Mouse (Mus musculus) layer of hippocampus, postnatal 36 days (tissue): Measurements from ENCODE around the gene Utp14b. TPM values are rescaled to one million over a fixed set of nuclear protein-coding genes. Genes with fewer than 3 reads are reported as not detected.

Experiments
- DNase-seq, 2 experiments: peaks; one replicate each; pipeline ENCODE4 v3.0.0; 2022
- total RNA-seq, 2 experiments: library from RNA; stranded (reverse); gene quantifications; 2 replicates each; pipeline ENCODE4 v1.2.3; 2021

Utp14b gene
- total RNA-seq, 2 experiments from 2014 or later: 22.5 to 25.7 TPM

DNA sequence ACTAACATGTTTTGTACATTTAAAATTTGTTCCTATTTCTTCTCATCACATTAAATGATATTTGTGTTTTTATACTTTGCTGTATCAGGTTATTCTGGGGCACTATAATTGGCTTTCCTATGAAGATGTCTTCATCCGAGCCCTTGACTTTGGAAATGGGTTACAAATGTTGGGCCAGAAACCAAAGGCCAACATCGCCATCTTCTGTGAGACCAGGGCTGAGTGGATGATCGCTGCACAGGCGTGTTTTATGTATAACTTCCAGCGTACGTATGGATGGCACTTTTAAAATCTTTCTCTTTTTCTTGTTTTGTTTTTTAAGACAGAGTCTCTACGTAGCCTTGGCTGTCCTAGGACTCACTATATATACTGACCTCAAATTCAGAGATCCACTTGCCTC is 30.3 kb downstream of the Utp14b start:
- DNase-seq: no peak

DNA sequence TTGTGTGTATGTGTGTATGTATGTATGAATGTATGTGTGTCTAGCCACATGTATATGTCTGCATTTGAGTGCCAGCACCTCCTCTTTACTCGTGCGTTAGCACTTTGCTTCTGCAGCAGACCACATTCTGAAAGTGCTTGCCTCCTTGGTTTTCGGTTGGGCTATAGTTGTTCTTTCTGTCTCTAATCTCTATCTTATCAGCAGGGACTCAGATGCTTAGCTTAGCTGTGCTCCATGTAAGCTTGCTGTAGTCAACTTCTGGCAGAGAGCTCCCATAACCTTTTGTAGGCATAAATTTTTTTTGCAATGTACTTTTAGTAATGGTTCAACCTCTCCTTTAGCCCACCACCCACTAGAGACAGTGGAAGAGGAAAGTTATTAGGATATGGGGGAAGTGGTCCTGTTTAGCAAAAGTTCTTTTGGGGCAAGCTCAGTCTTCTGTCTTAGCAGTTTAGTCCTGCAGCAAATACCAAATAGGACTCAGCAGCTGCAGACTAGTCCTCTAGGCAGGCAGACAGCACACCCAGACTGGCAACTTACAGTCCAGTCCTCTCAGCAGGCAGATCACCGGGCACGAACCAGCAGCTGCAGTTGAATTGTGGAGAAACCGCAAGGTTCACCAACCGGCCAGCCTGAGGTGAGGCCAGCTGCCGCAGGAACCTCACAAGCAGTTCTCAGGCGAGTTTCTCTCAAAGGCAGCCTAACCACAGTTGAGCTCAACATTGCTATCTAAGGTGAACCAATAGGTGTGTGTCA is 36.8 kb downstream of the Utp14b start:
- no peak for DNase-seq

DNA sequence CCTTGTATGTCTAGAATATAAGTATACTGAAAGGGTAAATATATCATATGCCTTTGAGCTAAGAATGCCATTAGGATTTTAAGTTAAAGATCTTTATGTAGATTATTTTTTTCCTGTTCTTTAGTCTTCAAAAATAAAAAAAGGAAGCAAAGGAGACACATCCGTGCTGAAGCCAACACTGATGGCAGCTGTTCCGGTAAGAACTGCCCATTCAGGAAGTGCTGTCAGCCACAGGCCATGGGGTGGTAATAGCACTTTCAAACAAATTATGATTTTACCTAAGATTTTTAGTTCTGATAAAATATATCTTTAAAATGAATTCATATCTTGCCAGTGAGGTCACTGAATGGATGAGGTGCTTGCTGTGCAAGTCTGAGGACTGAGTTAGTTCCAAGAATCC is 38.5 kb downstream of the Utp14b start:
- no peak for DNase-seq

DNA sequence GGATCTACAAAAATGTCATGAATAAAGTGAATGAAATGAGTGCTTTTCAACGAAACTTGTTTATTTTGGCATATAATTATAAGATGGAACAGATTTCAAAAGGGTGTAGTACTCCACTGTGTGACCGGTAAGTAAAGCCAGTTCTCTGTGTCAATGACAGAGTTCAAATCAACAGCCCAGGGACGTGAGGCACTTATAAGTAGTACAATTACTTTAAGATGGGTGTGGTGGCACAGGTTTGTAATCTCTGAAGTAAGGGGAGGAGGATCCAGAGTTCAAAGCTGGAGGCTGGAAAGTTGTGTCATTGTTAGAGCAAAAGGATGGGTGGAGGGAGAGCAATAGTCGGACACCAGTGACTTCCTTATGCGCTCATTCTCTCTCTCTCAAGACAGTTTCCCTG is 39.1 kb downstream of the Utp14b start:
- DNase-seq: no peak

DNA sequence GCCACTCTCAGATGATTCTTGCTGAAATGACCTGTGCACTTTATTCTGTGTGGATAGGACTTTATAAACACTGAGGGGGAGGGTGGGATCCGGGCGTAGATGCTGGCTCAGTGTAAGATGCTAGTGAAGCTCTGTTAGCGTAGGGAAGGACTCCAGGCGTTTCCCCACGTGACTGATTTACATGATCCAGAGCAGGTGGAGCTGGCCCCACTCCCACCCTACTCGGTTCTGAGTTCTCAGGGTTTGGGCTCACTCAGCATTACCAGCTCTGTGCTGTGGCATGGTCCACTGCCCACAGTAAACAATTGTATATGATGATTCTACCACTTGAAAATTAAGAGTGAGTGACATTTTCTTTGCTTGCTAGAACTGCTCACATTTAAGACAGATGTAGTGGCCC is 40.3 kb downstream of the Utp14b start:
- no peak for DNase-seq

DNA sequence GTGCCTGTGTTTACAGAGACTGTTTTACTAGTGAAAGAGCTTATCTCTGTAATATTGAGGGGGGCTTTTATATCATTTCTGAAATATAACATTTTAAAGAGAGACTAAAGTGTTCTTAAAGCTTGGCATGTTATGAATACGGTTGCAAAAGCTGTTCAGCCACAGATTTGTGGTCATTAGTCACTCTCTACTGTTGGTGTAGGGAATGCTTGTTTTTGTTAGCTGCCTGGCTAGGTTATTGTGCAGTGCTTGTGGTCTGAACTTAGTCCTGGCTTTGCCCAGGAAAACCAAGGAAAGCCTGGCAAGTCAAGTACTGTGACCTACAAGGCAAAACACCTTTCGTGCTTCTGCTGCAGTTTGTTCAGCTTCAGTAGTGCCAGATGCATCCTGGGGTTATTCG is 43.9 kb downstream of the Utp14b start:
- DNase-seq: no peak

DNA sequence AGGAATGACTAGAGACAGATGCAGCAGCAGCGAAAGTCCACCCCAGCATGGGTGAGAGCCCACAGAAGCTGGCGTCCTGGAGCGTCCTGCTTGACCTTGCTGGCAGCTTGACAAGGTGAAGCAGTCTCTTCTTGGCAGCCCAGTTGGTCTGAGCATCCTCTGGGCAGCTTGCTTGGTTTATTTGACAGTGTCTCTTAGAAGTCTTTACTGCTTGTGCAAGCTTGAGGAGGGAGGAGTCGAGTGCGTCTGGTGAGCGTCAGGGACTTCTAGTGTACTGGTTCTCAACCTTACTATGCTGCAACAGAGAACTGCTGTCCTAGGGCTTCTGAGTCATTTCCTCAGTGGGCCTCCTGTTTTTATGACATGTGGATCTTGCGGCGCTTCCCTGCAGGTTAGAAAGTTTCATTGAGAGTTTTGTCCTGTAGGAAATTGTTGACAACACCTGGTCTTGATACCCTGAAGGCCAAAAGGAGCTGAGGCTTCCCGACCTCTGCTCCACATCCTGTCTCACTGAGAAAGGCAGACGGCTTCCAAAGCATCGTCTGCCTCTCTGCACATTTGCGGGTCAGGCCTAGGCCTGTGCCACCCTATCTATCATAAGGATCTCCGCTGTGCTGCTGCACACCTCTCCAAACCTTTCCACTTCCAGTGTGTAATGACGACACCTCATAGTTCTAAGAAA is 44.6 kb downstream of the Utp14b start:
- DNase-seq: no peak

DNA sequence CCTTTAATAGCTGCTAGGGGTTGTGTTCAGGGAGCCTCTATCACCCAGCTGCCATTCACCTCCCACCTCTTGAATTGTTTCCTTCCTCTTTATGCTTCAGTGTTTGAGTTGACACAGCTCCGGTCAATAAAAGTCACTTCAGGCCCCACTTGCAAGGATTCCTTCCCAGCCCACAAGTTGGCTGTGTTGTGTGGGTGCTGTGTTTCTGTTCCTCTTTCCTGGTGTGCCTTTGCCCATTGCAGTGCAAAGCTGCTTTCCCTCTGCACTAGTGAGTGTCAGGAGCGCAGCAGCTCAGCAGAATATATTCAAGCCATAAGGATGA is 45.1 kb downstream of the Utp14b start:
- no peak for DNase-seq

DNA sequence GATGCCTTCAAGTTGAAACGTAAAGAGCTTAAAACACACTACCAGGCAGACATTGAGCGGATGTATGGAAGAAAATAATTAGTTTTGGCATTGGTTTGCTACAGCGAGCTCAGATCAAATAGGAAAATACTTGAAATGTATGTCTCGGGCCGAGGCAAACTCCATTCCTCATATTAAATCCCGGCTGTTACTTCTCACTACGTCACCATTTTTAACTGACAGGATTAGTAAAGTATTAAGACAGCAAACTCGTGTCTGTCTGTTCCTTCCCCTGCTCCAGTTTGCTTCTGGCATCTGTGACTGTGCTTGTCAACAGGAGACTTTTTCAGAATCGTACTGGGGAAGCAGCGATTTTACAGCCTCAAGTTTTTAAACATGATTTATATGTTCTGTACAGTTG is 48.5 kb downstream of the Utp14b start:
- DNase-seq: no peak

DNA sequence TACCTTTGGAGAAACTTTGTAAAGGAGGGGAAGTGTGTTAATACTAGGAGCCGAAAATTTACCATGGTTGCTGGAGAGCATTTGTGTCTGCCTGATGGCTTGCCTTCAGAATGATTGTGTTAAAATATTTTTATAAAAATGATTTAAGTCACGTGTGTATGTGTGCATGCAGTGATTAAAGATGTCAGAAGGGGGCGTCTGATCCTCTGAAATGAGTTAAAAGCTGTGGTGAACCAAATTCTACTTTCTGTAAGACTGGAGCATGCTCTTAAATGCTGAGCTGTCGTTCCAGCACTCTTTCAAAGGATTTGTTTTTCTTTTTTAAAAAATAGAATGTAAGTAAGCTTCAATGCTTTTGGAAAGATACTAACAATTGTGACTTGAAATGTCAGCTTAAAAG is 49.4 kb downstream of the Utp14b start:
- no peak for DNase-seq

DNA sequence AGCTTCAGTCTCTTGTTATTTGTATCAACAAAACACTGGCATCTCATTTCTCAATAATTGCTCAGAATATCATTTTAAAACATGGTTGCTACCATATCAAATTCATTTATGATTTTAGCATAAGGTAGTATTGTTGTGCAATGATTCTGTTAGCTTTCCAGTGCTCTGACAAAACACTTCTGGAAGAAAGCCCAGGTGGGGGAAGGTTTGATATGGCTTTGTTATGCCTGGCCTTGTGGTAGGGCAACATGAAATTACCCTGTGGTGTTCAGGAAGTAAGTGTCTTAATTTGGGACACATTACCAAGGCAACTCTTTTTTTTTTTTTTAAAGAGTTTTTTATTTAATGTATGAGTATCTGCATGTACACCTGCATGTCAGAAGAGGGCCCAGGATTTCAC is 52.2 kb downstream of the Utp14b start:
- no peak for DNase-seq

DNA sequence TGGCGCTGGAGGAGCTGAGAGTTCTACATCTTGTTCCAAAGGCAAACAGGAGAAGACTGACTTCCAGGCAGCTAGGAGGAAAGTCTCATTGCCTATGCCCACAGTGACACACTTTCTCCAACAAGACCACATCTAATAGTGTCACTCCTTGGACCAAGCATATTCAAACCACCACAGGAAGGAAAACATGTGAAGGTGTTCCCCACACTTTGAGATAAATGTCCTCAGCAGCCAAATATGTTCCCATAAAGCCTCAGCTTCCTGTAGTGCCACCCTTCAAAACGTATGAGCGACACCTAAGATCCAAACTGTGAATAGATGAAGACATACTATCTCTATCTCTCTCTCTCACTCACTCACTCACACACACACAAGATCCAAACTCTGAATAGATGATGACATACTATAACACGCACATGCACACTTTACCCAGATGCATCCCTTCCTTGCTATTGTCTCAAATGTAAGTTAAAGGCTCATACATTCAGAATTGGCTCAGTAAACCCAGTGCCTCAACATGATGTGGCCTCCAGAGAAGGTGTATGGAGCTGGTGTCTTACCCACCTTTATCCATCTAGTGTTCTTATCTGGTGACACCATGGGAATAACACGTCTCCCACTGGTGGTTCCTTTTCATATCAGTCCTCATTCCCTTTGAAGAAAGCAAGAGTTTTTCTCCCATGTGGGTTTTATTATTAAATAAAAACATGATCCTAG is 52.9 kb downstream of the Utp14b start:
- DNase-seq: no peak

Other genes with a start within 250 kb of the Utp14b start
- 10 to 100 TPM; 70.0 to 71.8 TPM for gene Farsb, start 169.1 kb upstream of the Utp14b start, total RNA-seq
- not detected for gene Mogat1, start 147.0 kb upstream of the Utp14b start, total RNA-seq
- under 1 TPM; 0.25 to 0.60 TPM for gene BC035947, start 145.9 kb upstream of the Utp14b start, total RNA-seq
- gene Acsl3, start 213 bp upstream of the Utp14b start, total RNA-seq: 100 to 1,000 TPM; 174 to 180 TPM
- under 1 TPM; 0.68 to 0.80 TPM for gene Kcne4, start 158.7 kb downstream of the Utp14b start, total RNA-seq